Mouse (Mus musculus): ENCODE results near the gene Filip1l.

- no peak for TF ChIP-seq POLR2A (IDR thresholded peaks at IDR 0.05; ENCODE audit: borderline replicate concordance, extremely low read depth, low read depth, low read length)
- no peak for TF ChIP-seq CTCF (IDR thresholded peaks at IDR 0.05; ENCODE audit: insufficient read depth, low read length)
Measured at GRCm38 (mm10) chr16:57488661-57489060, 135.8 kb downstream of the Filip1l start.

All from lung, adult 2 months (tissue).